Mouse (Mus musculus) forebrain, embryonic 11.5 days (tissue): ENCODE results near the gene Caln1. TPM values are rescaled to one million over a fixed set of nuclear protein-coding genes. Genes with fewer than 3 reads are reported as not detected.

Experiments used
- ATAC-seq: fragments of 200-750 bp; cut with Nextera tagmentation; replicated peaks from 2 replicates; pipeline ENCODE4 v1.8.0; 2017; ENCODE audit warnings: moderate TSS enrichment; ENCODE audit not compliant: low FRiP score
- DNase-seq: peaks from one replicate; pipeline ENCODE4 v3.0.0-alpha.2; 2017; ENCODE audit warnings: low spot score
- H3K27ac ChIP-seq: fragments of 300-500 bp; sonication (generic); 2 replicates; pipeline ENCODE4 v1.5.1; 2014; ENCODE audit warnings: low read depth, low read length
- H3K27me3 ChIP-seq: fragments of 300-500 bp; sonication (generic); 2 replicates; pipeline ENCODE4 v1.6.1; 2014; ENCODE audit warnings: mild to moderate bottlenecking, low read length, mixed read lengths; ENCODE audit not compliant: control insufficient read depth, insufficient read depth
- H3K36me3 ChIP-seq: fragments of 300-500 bp; sonication (generic); 2 replicates; pipeline ENCODE4 v1.6.1; 2014; ENCODE audit warnings: mild to moderate bottlenecking, low read length, moderate library complexity, mixed read lengths; ENCODE audit not compliant: control insufficient read depth, insufficient read depth
- H3K4me1 ChIP-seq: fragments of 300-500 bp; sonication (generic); replicated peaks from 2 replicates; pipeline ENCODE4 v1.6.1; 2014; ENCODE audit warnings: low read length, mixed read lengths; ENCODE audit not compliant: control insufficient read depth, insufficient read depth
- H3K4me2 ChIP-seq: fragments of 300-500 bp; sonication (generic); 2 replicates; pipeline ENCODE4 v1.6.1; 2014; ENCODE audit warnings: low read depth, mild to moderate bottlenecking, low read length, moderate library complexity, mixed read lengths; ENCODE audit not compliant: severe bottlenecking
- H3K4me3 ChIP-seq: fragments of 300-500 bp; sonication (generic); 2 replicates; pipeline ENCODE4 v1.5.1; 2014; ENCODE audit warnings: low read depth, low read length
- H3K9ac ChIP-seq: fragments of 300-500 bp; sonication (generic); 2 replicates; pipeline ENCODE4 v1.6.1; 2014; ENCODE audit warnings: low read length
- H3K9me3 ChIP-seq: fragments of 300-500 bp; sonication (generic); 2 replicates; pipeline ENCODE4 v1.6.1; 2016; ENCODE audit warnings: low read length, mixed read lengths; ENCODE audit not compliant: control insufficient read depth
- WGBS: fragments of 180-500 bp; shearing (Covaris S2); extraction: QIAGEN DNeasy Blood & Tissue Kit; methylation state at CpG from one replicate; pipeline ENCODE4 v1.1.7; 2014; 5-methylcytosine and 5-hydroxymethylcytosine counted together
- polyA plus RNA-seq: library from polyadenylated mRNA; unstranded; fragments of >200 nt; fragmentation: Nextera tagmentation; extraction: Ambion mirVana; gene quantifications from 2 replicates; pipeline ENCODE4 v1.2.1, GENCODE M21; 2014

Gene Caln1
- polyA plus RNA-seq, 1 experiment from 2014 or later = 0.33 TPM

DNA sequence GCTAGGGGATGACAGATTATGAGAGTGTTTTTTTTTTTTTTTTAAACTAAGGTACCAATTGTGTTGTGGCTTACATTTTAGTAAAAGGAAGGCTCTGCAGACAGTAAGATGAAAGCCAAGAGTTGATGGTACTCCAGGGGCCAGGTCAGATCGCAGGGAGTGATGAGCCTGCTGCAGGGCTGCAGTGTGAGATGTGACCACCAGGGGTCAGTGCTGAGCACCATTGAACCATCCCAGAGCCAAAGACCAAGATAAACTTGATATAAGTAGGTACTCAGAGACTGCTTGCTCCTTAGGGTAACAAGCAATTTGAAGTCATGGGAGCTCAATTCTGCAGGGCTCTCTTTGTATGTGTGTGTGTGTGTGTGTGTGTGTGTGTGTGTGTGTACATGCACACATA, 35.9 kb downstream of the Caln1 start:
- no peak overlapping the region for H3K27ac ChIP-seq
- H3K4me3 ChIP-seq = no peak overlapping the region
- H3K36me3 ChIP-seq = no peaks in the 10 kb centered on the region
- no peaks in the 10 kb centered on the region for H3K9me3 ChIP-seq
- H3K4me1 ChIP-seq = no peaks in the 10 kb centered on the region
- DNase-seq = peak; percentile 81
- 44% methylated on average over 1 of the region's 1 CpGs for WGBS
- no peaks in the 10 kb centered on the region for H3K27me3 ChIP-seq
- H3K4me2 ChIP-seq = no peak overlapping the region
- no peak for ATAC-seq
- H3K9ac ChIP-seq = no peak overlapping the region

GRCm38 (mm10) chr5:130409706-130410105, 40.5 kb downstream of the Caln1 start:
- Histone ChIP-seq H3K36me3 (no peaks in the 10 kb centered on the region), H3K9me3 (no peaks in the 10 kb centered on the region; the same call in 1 of the 2 replicates), H3K9ac (no peak overlapping the region), H3K4me1 (no peaks in the 10 kb centered on the region), H3K4me2 (no peak overlapping the region), H3K4me3 (no peak overlapping the region), H3K27ac (no peak overlapping the region), H3K27me3 (no peaks in the 10 kb centered on the region)
- no peak for ATAC-seq
- DNase-seq = no peak
- WGBS = 93% methylated on average over 6 of the region's 6 CpGs

DNA sequence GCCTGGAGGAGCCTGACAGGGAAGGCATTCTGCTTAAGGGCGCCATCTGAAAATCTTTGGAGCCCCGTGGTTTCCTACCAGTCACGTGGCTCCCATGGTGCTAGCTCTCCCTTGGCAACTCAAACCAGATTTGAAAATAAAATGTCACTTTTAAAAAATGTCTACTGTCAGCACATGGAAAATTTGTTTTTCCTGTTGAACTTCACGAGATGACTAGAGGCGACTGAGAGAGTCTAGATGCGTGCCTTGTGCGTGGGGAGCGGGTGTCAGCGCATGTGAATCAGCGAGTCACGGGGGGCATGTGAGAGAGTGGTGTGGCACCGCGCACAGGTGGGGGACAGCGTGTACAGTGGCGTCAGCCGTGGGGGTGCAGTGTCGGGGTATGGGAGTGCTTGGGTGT, 42.3 kb downstream of the Caln1 start:
- Histone ChIP-seq H3K4me3 (no peak overlapping the region), H3K36me3 (no peaks in the 10 kb centered on the region), H3K4me1 (no peaks in the 10 kb centered on the region), H3K27ac (no peak overlapping the region), H3K9me3 (no peaks in the 10 kb centered on the region; the same call in 1 of the 2 replicates), H3K4me2 (no peak overlapping the region), H3K27me3 (no peaks in the 10 kb centered on the region), H3K9ac (no peak overlapping the region)
- WGBS = 93% methylated on average over 17 of the region's 17 CpGs
- DNase-seq (no peak), ATAC-seq (no peak)

DNA sequence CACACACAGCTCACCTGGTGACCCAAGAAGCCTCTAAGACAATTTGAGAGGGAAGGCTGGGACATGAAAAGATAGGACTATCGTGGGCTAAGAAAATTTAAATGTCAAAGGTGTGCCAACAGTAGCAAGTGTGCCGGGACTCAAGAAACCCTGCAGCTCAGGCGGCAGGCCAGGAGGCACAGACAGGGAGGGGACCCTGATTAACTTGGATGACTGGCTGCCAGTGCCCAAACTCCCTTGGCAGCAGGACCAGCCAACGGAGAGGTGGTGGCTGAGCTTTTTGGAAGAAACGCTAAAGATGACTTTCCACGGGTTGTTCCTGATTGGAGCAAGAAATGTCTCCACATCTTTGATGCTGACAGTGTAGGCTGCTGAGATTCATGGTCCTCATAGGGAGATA, 78.2 kb downstream of the Caln1 start:
- DNase-seq (no peak), ATAC-seq (no peak)
- Histone ChIP-seq H3K4me2 (no peak overlapping the region), H3K27me3 (peaks cover 35% of the 10 kb centered on the region), H3K4me3 (no peak overlapping the region), H3K36me3 (no peaks in the 10 kb centered on the region), H3K4me1 (peaks cover 7% of the 10 kb centered on the region; the same call in 1 of the 2 replicates), H3K9ac (no peak overlapping the region), H3K27ac (no peak overlapping the region), H3K9me3 (no peaks in the 10 kb centered on the region)
- 41% methylated on average over 6 of the region's 6 CpGs for WGBS

GRCm38 (mm10) chr5:130448491-130448890, 79.2 kb downstream of the Caln1 start:
- under 1% methylated on average over 20 of the region's 20 CpGs for WGBS
- ATAC-seq = peak; percentile 57
- Histone ChIP-seq H3K4me2 (peak overlapping the region; percentile 94), H3K9ac (peak overlapping the region; percentile 48), H3K36me3 (no peaks in the 10 kb centered on the region), H3K4me1 (peaks cover 7% of the 10 kb centered on the region; the same call in 1 of the 2 replicates), H3K4me3 (peak overlapping the region; percentile 46), H3K27ac (no peak overlapping the region), H3K9me3 (no peaks in the 10 kb centered on the region), H3K27me3 (peaks cover 35% of the 10 kb centered on the region)
- peak; percentile 76 for DNase-seq

- H3K27ac ChIP-seq = no peak overlapping the region
- under 1% methylated on average over 74 of the region's 77 CpGs for WGBS
- peaks cover 35% of the 10 kb centered on the region for H3K27me3 ChIP-seq
These were observed 79.9 kb downstream of the Caln1 start for GRCm38 (mm10) chr5:130448931-130449856.

DNA sequence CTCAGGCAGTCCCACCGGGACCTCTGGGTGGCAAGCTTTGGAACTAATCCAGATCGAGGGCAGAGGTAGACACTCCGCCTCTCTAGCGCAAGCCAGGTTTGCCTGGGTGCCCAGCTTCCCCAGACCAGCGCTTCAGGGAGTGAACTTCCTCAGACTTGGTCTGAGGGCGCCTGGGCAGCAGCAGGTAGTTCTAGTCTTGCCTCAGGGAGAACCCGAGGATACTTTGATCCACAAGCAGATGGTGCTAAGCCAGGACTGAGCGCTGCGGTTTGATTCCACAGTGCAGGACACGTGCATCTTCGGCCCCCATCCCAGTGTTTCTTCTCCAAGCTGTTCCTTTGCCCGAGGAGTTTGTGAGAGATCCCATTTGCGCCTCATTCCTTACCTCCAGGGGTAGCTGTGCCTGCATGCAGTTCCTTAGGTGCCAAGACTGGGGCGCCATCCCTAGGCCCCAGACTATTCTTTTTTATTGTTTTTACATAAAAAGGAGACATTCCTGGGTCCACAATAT, 80.8 kb downstream of the Caln1 start:
- Histone ChIP-seq H3K4me3 (peak overlapping the region; percentile 46), H3K36me3 (no peaks in the 10 kb centered on the region), H3K9ac (no peak overlapping the region), H3K27ac (no peak overlapping the region), H3K4me1 (peaks cover 7% of the 10 kb centered on the region; the same call in 1 of the 2 replicates), H3K27me3 (peaks cover 35% of the 10 kb centered on the region), H3K9me3 (no peaks in the 10 kb centered on the region), H3K4me2 (peak overlapping the region; percentile 94)
- DNase-seq (peak; percentile 57), ATAC-seq (no peak)
- WGBS = 5% methylated on average over 14 of the region's 14 CpGs

More at GRCm38 (mm10) chr5:130448931-130449856, 79.9 kb downstream of the Caln1 start:
- Histone ChIP-seq H3K36me3 (no peaks in the 10 kb centered on the region), H3K9me3 (no peaks in the 10 kb centered on the region), H3K9ac (peak overlapping the region; percentile 48), H3K4me1 (peaks cover 7% of the 10 kb centered on the region; the same call in 1 of the 2 replicates), H3K4me2 (peak overlapping the region; percentile 94), H3K4me3 (peak overlapping the region; percentile 46)
- DNase-seq (peak; percentile 76), ATAC-seq (peak; percentile 73)

- no peak overlapping the region for H3K27ac ChIP-seq
- H3K9ac ChIP-seq = no peak overlapping the region
- ATAC-seq (no peak), DNase-seq (no peak)
- 90% methylated on average over 7 of the region's 7 CpGs for WGBS
- no peaks in the 10 kb centered on the region for H3K9me3 ChIP-seq
- H3K4me2 ChIP-seq = no peak overlapping the region
- H3K4me1 ChIP-seq = no peaks in the 10 kb centered on the region
- no peak overlapping the region for H3K4me3 ChIP-seq
- H3K36me3 ChIP-seq = no peaks in the 10 kb centered on the region
- no peaks in the 10 kb centered on the region for H3K27me3 ChIP-seq
These were observed 88.8 kb downstream of the Caln1 start for GRCm38 (mm10) chr5:130458076-130458475.
